Mouse (Mus musculus): ENCODE data around the gene Pmfbp1. TPM values are rescaled to one million over a fixed set of nuclear protein-coding genes. Genes with fewer than 3 reads are reported as not detected.
A peak's percentile ranks its signal among the peaks of the same experiment; 100 is the strongest.

Gene Pmfbp1
- total RNA-seq, 2 experiments from 2014 or later: not detected

DNA sequence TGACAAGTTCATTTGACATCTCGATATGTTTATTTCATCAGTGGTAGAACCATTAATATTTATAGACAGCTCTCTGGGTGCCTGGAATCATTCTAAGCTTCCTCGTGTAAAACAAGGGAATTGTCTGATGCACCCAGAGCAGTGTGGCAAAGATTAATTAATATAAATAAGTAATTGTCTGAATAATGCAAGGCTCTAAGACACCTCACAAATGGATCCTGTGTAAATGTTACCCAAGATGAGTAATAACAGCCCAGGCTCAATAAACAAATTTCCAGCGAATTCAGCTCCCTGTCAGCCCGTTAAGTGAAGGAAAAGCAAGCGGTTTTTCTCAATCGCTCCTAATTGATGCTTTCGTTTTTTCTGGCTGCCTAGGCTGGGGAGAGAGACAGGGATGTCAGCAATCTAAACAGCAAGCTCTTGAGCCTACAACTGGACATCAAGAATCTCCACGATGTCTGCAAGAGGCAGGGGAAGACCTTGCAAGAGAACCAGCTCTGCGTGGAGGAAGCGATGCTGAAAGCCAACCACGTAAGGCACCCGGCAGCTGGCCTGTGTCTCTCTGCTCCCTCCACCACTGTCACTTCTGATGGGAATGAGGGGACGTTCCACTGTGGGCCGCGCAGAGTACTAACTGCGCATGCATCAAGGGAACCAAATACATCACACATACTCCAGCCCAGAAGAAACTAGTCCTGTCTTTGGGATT is 5.3 kb downstream of the Pmfbp1 start:
- DNase-seq (ENCODE audit: low spot score): no peak

DNA sequence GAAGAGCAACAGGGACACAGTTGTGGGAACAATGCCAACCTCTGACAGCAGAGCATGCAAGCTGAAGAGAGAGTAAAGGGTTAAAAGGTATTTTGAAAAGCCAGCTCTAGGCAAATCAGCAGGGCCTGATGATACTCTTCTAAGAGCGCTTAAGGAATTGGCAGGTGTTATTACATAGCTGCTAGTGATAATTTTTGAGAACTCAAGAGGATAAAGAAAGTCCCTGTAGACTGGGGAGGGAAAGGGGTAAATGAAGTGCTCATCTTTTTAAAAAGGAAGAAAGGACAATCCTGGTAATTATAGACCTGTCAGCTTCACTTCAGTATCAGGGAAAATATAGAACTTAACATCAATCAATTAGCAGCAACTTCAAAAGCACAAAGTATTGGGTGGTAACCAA is 9.7 kb downstream of the Pmfbp1 start:
- DNase-seq (ENCODE audit: low spot score): no peak

DNA sequence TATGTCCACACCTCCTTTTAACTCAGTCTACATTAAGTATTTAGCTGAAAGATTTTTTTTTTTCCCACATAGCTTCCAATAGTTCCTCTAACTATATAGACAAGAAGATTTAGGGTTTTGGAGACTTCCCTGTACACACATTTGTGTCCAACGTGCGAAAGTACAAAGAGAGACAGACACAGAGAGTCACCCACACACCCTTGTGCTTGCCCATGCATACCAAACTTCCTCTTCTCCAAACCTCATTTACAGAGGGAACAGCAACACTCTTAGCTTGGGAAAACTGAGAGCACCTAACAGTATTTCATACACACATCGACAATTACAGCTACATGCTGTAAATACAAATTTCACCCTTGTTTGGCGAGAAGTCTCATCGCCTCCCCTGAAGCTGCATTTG is 11.7 kb downstream of the Pmfbp1 start:
- no peak for DNase-seq (ENCODE audit: low spot score)

DNA sequence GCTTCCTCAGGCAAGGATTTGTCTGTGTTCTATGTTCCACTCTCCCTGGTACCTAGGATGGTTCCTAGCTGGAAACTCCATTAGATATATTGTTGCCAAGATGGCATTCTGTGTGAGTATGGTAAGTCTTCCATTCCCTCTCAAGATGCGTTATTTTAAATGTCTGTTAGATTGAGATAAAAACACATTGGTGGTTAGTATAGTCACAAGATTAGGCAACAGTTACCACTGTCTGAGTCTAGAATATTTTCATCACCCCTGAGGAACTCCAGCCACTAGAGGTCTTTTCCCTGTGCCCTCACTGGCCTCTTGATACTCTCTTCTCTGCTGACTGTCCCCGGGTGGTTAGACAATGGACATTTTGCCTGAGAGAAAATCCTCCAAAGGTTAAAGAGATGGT is 30.2 kb downstream of the Pmfbp1 start:
- DNase-seq (ENCODE audit: low spot score): no peak

DNA sequence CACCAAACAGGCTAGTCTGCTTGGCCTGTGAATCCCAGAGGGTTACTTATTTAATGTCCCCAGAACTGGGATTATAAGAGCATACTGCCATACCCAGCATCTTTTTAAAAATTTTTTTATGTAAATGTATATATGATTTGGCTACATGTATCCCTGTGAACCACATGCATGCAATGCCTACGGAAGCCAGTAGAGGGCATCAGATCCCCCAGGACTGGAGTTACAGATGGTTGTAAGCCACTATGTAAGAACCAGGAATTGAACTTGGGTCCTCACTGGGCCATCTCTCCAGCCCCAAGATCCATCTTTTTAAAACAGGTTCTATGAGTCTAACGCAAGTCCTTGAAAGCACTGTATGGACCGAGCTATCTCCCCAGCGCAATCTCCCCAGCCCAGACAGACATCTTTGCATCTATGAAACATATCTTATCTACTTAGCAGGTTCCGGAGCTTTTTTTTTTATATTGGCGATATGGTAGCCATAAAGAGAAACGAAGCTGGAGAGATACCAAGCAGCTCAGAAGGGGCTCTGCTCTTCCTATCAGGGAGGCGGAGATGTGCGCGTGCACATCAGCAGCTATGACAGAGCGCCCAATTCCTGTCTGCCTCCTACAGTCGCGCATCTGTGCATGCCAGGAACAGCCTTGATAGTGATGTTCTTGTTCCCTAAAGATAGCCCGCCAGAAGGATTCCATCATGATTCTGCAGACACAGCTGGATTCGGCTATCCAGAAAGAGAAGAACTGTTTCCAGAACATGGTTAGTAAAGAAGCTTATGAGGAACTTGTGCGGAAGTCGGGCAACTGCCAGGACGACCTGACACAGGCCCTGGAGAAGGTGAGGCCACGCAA is 41.5 kb downstream of the Pmfbp1 start:
- DNase-seq (ENCODE audit: low spot score): peak; percentile 26

DNA sequence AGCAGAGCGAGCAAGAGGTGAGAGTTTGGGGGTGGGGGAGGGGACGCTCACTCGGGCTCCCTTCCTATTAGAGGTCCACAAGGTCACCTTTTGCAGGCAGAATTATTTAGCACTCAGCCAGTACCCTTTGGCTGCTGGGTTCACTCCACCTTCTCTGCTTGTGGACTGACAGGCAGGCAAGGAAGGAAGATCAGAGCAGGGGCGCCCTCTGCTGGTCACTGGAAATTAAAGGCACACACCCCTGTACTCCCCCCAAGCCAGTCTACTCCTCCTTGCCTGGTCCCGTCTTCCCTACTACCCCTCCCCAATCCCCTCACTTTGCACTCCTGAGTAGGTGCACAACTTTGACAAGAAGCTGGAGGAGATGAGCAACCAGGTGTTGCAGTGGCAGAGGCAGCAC is 42.9 kb downstream of the Pmfbp1 start:
- peak; percentile 64 for DNase-seq (ENCODE audit: low spot score)

DNA sequence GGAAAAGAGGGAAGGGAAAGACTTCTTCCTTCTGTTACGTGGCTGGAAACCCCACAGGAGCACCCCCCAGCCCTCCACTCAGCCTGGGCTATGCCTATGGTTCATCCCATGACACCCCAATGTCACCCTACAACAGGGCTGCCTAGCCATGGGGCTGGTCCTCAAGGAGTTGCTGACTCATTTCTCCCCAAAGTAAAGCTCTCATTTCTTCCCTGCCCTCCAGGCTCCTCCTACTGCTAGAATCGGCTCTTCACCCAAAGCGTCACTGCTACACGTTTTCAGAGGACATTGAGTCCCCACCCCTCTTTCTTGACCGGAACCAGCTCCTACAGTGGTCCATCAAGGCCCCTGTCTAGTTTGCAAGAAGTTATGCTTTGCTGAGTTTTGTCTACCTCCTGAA is 48.3 kb downstream of the Pmfbp1 start:
- no peak for DNase-seq (ENCODE audit: low spot score)

DNA sequence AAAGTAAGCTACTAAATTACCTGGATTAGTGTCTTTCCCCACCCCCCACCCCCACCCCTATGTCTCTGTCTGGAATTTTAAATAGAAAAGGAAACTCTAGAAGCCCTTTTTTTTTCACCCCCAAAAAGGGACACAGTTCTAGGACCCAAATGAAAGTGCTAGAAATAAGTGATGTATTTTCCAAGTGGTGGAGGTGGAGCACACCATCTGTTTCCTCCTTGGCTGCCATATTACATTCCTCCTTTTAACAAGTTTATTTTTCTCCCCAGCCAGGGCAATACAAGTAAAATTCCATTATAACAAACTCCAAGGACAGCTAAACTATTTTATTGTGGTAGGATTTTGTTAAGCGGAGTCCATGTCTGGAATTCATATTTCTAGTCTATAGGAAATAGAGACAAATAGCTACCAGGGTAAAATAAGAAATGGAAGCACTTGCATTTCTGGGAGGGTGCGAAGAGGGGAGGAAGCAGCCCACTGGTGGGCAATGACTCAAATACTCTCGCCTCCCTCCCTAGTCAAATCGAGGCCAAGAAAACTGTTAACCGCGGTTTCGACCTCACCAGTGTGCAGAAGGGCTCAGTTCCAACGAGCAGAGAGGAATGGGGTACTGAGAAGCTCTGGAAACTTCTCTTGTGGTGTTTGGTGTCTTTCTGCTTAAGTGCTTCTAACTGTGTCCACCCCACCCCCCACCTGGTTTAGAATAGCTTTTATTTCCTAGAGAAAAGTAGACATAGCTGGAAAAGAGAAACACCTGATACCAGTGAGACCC is 49.1 kb downstream of the Pmfbp1 start:
- no peak for DNase-seq (ENCODE audit: low spot score)

DNA sequence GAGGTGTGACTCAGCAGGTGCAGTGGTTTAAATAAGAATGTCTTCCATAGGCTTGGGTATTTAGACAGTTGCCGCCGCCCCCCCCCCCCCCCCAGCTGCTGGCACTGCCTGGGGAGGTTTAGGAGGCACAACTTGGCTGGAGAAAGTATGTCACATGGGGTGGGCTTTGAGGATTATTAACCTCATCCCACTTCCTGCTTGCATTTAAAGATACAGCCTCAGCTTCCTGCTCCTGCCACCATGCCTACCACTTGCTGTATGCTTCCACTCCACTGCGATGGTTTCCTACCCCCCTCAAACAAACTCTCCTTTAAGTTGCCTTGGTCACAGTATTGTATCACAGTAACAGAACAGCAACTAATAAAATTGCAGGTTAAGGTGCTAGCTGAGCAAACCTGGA is 50.2 kb downstream of the Pmfbp1 start:
- no peak for DNase-seq (ENCODE audit: low spot score)

DNA sequence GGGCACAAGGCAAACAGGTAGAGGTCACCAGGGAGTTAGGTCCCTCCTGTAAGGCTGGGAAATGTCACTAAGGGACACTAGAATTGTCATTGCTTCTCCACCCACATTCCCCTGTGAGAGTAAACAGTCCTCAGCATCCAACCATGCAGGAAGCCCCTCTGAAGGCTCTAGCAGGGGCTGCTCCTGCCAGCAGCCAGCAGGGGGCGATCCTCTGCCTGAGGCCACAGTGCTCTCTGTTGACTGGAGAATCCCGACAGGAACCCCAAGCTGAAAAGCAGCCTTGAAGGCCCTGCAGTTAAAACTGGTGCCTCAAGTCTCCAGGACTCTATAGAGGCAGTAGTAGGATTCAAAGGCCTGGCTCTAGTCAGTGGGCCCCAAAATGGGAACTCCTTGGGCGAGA is 57.8 kb downstream of the Pmfbp1 start:
- DNase-seq (ENCODE audit: low spot score): no peak

DNA sequence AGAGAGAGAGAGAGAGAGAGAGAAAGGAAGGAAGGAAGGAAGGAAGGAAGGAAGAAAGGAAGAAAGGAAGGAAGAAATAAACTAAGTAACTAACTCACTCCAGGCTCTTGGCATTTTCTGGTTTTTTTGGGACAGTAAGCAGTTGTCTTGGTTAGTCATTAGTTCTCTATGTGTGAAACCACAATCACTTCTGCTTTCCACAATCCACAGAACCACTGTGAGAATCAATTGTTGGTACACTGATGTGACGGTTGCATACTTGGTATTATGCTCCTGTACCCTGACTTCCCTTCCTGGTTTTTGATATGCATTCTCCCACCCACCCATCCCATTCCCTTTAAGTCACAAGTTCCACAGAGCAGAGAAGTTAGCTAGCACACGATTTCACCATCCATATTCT is 70.1 kb downstream of the Pmfbp1 start:
- DNase-seq (ENCODE audit: low spot score): no peak

DNA sequence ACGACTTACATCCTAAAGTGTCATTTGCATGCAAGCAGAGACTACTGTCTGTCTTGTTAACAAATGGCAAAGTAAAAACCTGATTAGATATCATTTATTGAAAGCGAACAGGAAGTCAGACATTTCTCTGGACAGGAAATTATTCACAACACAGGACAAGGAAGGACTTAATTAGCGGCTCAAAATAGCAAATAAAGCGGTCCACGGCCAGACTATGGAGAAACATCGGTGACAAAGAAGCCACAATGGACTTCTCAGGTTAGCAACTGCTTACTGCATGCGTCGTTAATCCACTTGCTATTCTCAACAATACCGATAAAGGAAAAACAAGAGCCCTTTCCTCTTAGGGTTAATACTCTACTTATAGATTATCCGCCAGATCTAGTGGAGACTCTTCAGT is 70.9 kb downstream of the Pmfbp1 start:
- no peak for DNase-seq (ENCODE audit: low spot score)

DNA sequence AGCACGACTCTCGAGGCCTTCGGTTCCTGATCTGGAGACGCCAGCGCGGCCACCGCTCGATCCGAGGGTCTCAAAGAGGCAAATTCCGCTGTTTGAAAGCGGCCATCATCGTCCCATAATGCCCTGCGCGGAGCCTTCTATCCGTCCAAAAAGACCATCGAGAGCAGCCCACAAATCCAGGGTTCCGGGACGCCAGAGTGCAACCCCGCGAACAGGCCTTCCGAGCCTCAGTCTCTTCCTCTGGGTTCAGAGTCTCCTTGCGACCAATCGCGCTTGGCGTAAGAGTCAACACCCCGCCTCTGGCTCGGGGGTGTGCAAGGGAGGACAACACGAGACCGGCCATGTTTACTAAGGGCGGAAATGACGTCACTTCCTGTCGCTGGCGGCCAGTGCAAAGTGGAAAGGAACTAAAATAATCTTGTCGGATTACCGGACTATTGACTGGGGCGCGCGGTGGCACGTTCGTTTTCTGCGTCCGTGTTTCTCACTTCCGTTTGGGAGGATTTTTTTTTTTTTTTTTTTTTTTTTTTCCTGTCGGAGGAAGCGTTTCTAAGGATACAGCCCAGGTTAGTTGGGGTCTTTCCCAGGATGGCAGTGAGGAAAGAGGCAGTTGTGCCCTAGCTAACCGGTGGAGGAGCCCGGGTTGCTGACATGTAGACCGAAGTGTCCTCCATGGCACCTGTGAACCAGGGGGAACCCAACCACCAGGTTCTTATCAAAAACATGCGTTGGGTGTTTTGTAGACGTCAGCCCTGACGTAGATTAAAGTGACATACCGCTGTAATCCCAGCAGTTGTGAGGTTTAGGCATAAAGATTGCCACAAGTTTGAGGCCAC is 71.9 kb downstream of the Pmfbp1 start, which contains the start of the genes Dhx38 and Txnl4b:
TSS of gene Dhx38 (minus strand) at position 364 of the 836 bp plus-strand sequence.
TSS of gene Txnl4b (plus strand) at position 395 of the 836 bp plus-strand sequence.
- peak; percentile 100 for DNase-seq (ENCODE audit: low spot score)

DNA sequence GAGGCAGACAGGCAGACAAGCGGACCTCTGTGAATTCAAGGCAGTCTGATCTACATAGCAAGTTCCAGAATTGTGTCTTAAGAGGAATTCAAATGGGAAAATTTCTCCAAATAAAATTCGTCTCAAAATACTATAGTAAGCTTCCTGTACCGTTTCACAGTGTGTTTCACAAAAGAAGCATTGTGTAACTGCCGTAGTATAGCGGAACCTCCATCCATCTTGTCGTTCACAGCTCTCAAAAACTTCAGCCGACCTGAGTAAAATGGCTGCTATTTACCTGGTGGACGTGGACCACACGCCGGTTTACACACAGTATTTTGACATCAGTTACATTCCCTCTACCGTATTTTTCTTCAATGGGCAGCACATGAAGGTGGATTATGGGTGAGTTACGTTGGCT is 77.3 kb downstream of the Pmfbp1 start:
- DNase-seq (ENCODE audit: low spot score): no peak

DNA sequence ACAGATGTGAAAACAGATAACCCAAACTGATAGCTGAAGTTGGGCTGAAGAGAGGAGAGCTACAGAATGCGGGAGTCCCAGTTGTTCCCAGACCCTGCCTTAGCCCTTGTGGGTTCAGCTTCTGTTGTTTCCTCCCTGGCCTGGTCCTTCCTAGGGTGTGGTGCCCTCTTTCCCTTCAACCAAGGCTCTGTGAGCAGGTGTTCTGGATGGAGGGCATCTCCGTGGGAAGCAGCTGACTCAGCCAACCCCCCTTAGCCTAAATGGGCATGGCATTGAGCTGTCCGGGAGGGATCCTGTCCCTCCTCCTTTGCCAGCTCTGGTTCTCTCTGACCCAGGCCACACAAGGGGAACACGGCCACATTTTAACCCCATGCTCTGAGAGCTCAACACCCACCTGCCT is 82.5 kb downstream of the Pmfbp1 start:
- DNase-seq (ENCODE audit: low spot score): no peak

DNA sequence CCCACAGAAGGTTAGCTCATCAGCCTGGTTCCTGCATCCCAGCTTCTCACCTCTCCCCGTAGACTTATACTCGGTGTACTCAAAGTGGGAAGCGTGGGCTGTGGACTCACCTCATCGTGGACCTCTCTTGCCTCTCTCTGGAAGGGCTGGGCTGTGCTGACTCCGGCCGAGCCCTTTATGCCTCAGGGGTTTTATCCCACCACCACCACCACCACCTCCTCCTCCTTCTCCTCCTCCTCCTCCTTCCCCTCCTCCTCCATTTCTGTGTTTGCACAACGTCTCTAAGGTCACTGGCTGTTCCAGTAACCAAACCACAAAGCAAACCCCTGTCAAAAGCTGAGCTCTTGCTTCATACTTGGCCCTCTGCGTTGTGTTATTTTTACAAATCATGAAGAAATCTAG is 85.1 kb downstream of the Pmfbp1 start, which contains the start of gene Hp:
TSS of gene Hp (minus strand) at position 273 of the 402 bp plus-strand sequence.
- no peak for DNase-seq (ENCODE audit: low spot score)

DNA sequence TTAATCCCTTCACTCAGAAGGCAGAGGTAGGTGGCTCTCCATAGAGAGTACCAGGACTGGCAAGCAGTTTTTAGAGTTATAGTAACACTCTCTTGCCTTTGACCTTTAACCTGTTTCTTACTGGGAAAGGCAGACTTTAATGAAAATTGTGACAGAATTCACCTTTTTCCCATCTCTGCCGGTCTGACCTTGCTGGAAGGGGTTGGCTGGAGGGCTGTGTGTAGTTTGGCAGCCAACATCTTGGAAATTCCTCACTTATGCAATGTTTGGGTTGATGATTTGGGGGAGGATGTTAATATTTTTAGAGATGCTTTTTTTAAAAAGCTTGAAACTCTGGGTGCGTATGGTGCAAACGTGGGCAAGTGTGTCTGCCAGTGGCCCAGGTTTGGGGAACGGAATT is 90.5 kb downstream of the Pmfbp1 start:
- DNase-seq (ENCODE audit: low spot score): no peak

DNA sequence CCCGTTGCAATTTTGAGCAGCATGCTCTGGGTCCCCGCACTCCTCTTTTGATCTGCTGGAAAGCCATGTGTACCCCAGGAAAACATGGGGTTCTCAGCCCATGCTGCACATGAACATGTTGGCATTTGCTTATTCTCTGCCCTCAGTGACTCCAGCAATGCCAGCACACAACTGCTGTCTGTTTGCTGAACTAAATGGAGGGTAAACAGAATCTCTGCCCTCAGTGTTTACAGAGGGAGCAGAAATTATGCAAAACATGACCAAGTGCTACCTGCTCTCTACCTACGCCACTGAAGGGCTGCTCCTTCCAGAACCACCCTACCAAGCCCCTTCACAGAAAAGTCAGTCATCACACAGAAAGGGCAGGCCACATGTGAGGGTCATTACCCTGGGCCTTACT is 91.0 kb downstream of the Pmfbp1 start:
- no peak for DNase-seq (ENCODE audit: low spot score)

DNA sequence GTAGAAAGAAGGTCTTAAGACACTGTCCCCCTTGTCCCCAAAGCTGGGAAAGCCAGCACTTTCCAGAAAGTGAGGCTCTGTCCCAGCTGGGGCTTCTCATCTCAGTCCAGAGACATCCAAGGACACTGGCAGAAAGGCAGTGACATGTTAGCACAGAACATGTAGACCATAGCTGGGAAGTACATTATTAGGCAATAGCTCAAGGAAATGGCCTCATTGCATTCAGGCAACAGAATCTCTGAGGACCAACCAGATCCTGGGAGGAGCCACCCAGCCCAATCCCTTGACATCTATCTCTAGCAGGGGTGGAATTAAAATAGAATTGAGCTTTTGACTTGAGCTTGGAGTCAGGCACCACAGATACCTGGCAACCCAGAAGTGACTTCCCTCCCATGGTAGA is 91.8 kb downstream of the Pmfbp1 start:
- no peak for DNase-seq (ENCODE audit: low spot score)

DNA sequence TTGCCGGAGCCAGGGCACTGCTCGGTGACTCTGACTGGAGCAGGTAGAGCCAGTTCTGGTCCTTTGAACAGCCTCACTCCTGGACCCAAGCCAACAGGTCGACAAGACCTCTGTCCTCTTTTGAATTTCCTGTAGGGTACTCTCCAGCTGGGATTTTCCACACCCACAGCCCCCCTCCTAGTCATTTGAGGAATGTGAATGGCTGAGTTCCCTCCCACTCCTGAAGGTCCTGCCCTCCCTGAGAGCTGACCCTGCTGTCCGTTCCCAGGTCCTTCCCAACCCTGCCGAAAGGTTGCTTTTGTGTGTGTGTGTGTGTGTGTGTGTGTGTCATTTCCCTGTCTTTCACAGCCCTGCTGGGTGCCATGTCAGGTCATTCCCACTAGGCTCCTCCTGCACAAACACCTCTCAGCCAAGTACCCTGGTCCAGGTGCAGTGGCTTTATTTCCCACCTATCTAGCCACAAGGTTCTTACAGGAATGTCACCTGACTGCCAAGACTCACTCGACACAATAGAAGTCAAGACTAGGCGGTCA is 93.2 kb downstream of the Pmfbp1 start:
- no peak for DNase-seq (ENCODE audit: low spot score)

DNA sequence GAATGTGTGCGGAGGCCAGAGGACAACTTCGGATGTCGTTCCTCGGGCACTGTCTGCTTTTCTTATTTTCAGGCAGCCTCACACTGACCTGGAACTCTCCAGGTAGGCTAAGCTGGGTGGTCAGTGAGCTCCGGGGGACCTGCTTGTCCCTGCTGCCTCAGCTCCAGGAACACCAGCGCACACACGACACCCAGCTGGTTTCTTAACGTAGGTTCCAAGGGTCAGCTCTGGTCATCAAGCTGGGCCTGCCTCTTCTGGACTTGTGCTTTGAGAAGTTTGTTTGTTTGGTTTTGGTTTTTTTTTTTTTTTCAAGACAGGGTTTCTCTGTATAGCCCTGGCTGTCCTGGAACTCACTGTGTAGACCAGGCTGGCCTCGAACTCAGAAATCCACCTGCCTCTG is 97.1 kb downstream of the Pmfbp1 start:
- no peak for DNase-seq (ENCODE audit: low spot score)

All from gastrocnemius, adult 18-20 months (tissue).